Mouse (Mus musculus) embryonic stem cell, embryonic (primary cell): Measurements from ENCODE around the gene Hcfc2.

ENCODE experiments used
- CTCF ChIA-PET, 4 experiments: fragments of 300-600 bp in 2 of 4; fragments of 350-600 bp in 2 of 4; sonication (Branson Sonifier 250); formaldehyde crosslinking; loops; one replicate each; lab custom pipeline; 2022; ENCODE audit warnings: inconsistent platforms in 2 of 4; lab: Charles Lee
- POLR2A ChIA-PET, 4 experiments: fragments of 300-600 bp in 2 of 4; fragments of 350-600 bp in 2 of 4; sonication (Branson Sonifier 250); formaldehyde crosslinking; loops; one replicate each; lab custom pipeline; 2022; ENCODE audit warnings: antibody characterized with exemption in 4 of 4, inconsistent platforms in 1 of 4; lab: Charles Lee

The Hcfc2 gene

GRCm38 (mm10) chr10:82756466-82756865, 60.5 kb downstream of the Hcfc2 start:
- POLR2A ChIA-PET: interaction anchor here (0.9 to 4.1 kb wide), 16 partner anchors 8 to 133 kb away, joined by 3 to 26 read pairs (median 7); partner anchors contain the start of genes 1190007I07Rik (in 1 of the 4) and Nfyb (in 1 of the 4)
- CTCF ChIA-PET: interaction anchor here in 2 of 4 experiments (0.8 to 1.1 kb wide), 2 partner anchors 11 to 13 kb away, joined by 3 read pairs; no protein-coding TSS in a partner anchor

GRCm38 (mm10) chr10:82757341-82757740, 61.4 kb downstream of the Hcfc2 start:
- ChIA-PET CTCF (interaction anchor here in 1 of 4 experiments (1.1 kb wide), 1 partner anchor 10 kb away, joined by 3 read pairs; no protein-coding TSS in a partner anchor), POLR2A (interaction anchor here (1.0 to 4.1 kb wide), 11 partner anchors 11 to 134 kb away, joined by 3 to 26 read pairs (median 6); partner anchors contain the start of gene 1190007I07Rik (in 1 of the 4))

- POLR2A ChIA-PET: interaction anchor here in 3 of 4 experiments (0.6 to 4.1 kb wide), 8 partner anchors 9 to 100 kb away, joined by 3 to 26 read pairs (median 5); no protein-coding TSS in a partner anchor
Measured at GRCm38 (mm10) chr10:82758368-82758767, 62.4 kb downstream of the Hcfc2 start.

GRCm38 (mm10) chr10:82758878-82759277, 62.9 kb downstream of the Hcfc2 start:
- CTCF ChIA-PET: interaction anchor here in 1 of 4 experiments (1.2 kb wide), 1 partner anchor 141 kb away, joined by 5 read pairs; no protein-coding TSS in a partner anchor
- POLR2A ChIA-PET: interaction anchor here in 3 of 4 experiments (0.9 to 4.1 kb wide), 8 partner anchors 9 to 129 kb away, joined by 3 to 26 read pairs (median 4); partner anchors contain the start of gene Tdg (in 1 of the 3)

More at GRCm38 (mm10) chr10:82758368-82758767, 62.4 kb downstream of the Hcfc2 start:
- CTCF ChIA-PET: interaction anchor here in 1 of 4 experiments (1.2 kb wide), 1 partner anchor 141 kb away, joined by 5 read pairs; no protein-coding TSS in a partner anchor

- ChIA-PET POLR2A (interaction anchor here (0.8 to 3.9 kb wide), 10 partner anchors 8 to 130 kb away, joined by 3 to 17 read pairs (median 4); partner anchors contain the start of gene Tdg (in 1 of the 4)), CTCF (interaction anchor here in 2 of 4 experiments (0.5 to 0.6 kb wide), 2 partner anchors 12 to 135 kb away, joined by 3 to 5 read pairs; no protein-coding TSS in a partner anchor)
Measured at GRCm38 (mm10) chr10:82759706-82760105, 63.7 kb downstream of the Hcfc2 start.

- POLR2A ChIA-PET: interaction anchor here in 3 of 4 experiments (1.1 to 1.5 kb wide), 6 partner anchors 11 to 98 kb away, joined by 3 to 5 read pairs (median 4); no protein-coding TSS in a partner anchor
- CTCF ChIA-PET: no interaction called here
Measured at GRCm38 (mm10) chr10:82761037-82761811, 65.3 kb downstream of the Hcfc2 start.

- ChIA-PET CTCF (interaction anchor here in 3 of 4 experiments (0.6 to 1.2 kb wide), 7 partner anchors 15 to 1751 kb away, joined by 3 to 7 read pairs (median 3); no protein-coding TSS in a partner anchor), POLR2A (interaction anchor here (0.6 to 2.7 kb wide), 94 partner anchors 8 to 635 kb away, joined by 3 to 81 read pairs (median 6); partner anchors contain the start of genes 1190007I07Rik (in 3 of the 4), Tdg (in 2 of the 4), Zfp938 (in 2 of the 4) and AU041133 (in 1 of the 4))
Measured at GRCm38 (mm10) chr10:82762756-82763681, 67.1 kb downstream of the Hcfc2 start.

- CTCF ChIA-PET: interaction anchor here in 3 of 4 experiments (1.0 to 1.2 kb wide), 7 partner anchors 14 to 1750 kb away, joined by 3 to 7 read pairs (median 3); no protein-coding TSS in a partner anchor
- POLR2A ChIA-PET: interaction anchor here (0.6 to 2.7 kb wide), 110 partner anchors 9 to 947 kb away, joined by 3 to 81 read pairs (median 5); partner anchors contain the start of genes 1190007I07Rik (in 3 of the 4), Glt8d2 (in 2 of the 4), Tdg (in 2 of the 4) and Zfp938 (in 2 of the 4)
Measured at GRCm38 (mm10) chr10:82763840-82764631, 68.1 kb downstream of the Hcfc2 start, which contains the start of gene Nfyb. Nfyb (minus strand) TSS chr10:82764144.

GRCm38 (mm10) chr10:82768901-82769300, 72.9 kb downstream of the Hcfc2 start:
- POLR2A ChIA-PET: interaction anchor here in 3 of 4 experiments (0.5 to 4.2 kb wide), 38 partner anchors 9 to 641 kb away, joined by 3 to 46 read pairs (median 4); partner anchors contain the start of genes 1190007I07Rik (in 1 of the 3) and AU041133 (in 1 of the 3)
- CTCF ChIA-PET: interaction anchor here in 2 of 4 experiments (0.5 to 1.6 kb wide), 7 partner anchors 9 to 892 kb away, joined by 3 to 10 read pairs (median 4); no protein-coding TSS in a partner anchor

GRCm38 (mm10) chr10:82770713-82771112, 74.8 kb downstream of the Hcfc2 start:
- CTCF ChIA-PET: no interaction called here
- POLR2A ChIA-PET: interaction anchor here in 1 of 4 experiments (1.1 kb wide), 1 partner anchor 88 kb away, joined by 3 read pairs; no protein-coding TSS in a partner anchor

GRCm38 (mm10) chr10:82771595-82772170, 75.7 kb downstream of the Hcfc2 start:
- ChIA-PET POLR2A (interaction anchor here in 2 of 4 experiments (1.1 to 9.9 kb wide), 4 partner anchors 8 to 88 kb away, joined by 3 to 97 read pairs (median 17); partner anchors contain the start of gene Nfyb (in 1 of the 2)), CTCF (no interaction called here)

GRCm38 (mm10) chr10:82774841-82775240, 78.9 kb downstream of the Hcfc2 start:
- CTCF ChIA-PET: no interaction called here
- POLR2A ChIA-PET: interaction anchor here in 3 of 4 experiments (0.6 to 9.9 kb wide), 12 partner anchors 11 to 152 kb away, joined by 3 to 97 read pairs (median 4); partner anchors contain the start of genes Nfyb (in 2 of the 3) and 1190007I07Rik (in 1 of the 3)

- ChIA-PET CTCF (interaction anchor here in 1 of 4 experiments (1.1 to 1.4 kb wide), 2 partner anchors 8 to 32 kb away, joined by 5 read pairs; no protein-coding TSS in a partner anchor), POLR2A (interaction anchor here (0.6 to 9.9 kb wide), 34 partner anchors 8 to 1538 kb away, joined by 3 to 97 read pairs (median 4); partner anchors contain the start of genes Nfyb (in 3 of the 4) and 1190007I07Rik (in 1 of the 4))
Measured at GRCm38 (mm10) chr10:82777075-82777474, 81.1 kb downstream of the Hcfc2 start.

- ChIA-PET CTCF (interaction anchor here in 3 of 4 experiments (0.6 to 1.4 kb wide), 5 partner anchors 9 to 1228 kb away, joined by 3 to 5 read pairs (median 5); partner anchors contain the start of gene Nfyb (in 1 of the 3)), POLR2A (interaction anchor here (0.6 to 9.9 kb wide), 40 partner anchors 9 to 537 kb away, joined by 3 to 97 read pairs (median 4); partner anchors contain the start of genes Nfyb (in 4 of the 4), 1190007I07Rik (in 3 of the 4) and Eid3 (in 1 of the 4))
Measured at GRCm38 (mm10) chr10:82777886-82778285, 81.9 kb downstream of the Hcfc2 start.
